Mouse (Mus musculus) c-Kit-positive CD71-positive TER-119-negative erythroid progenitor cells, embryonic 14.5 days (primary cell): ENCODE results near the gene Epx.

ENCODE experiments used
- DNase-seq: peaks from one replicate; pipeline ENCODE4 v3.0.0-alpha.2; 2013; ENCODE audit warnings: low read depth

Epx gene

GRCm38 (mm10) chr11:87840676-87841075, 34.7 kb downstream of the Epx start:
- no peak for DNase-seq

- DNase-seq = no peak
Observed at GRCm38 (mm10) chr11:87828239-87828900, 47.0 kb downstream of the Epx start, which contains the start of gene Lpo. Gene Lpo (minus strand): TSS chr11:87828289.

GRCm38 (mm10) chr11:87821502-87821901, 53.8 kb downstream of the Epx start:
- DNase-seq = no peak

- DNase-seq = no peak
Observed at GRCm38 (mm10) chr11:87817443-87817773, 57.9 kb downstream of the Epx start.

- no peak for DNase-seq
Observed at GRCm38 (mm10) chr11:87816707-87817442, 58.5 kb downstream of the Epx start.

- DNase-seq = no peak
Observed at GRCm38 (mm10) chr11:87814831-87815230, 60.5 kb downstream of the Epx start.
